Mouse (Mus musculus) layer of hippocampus, adult 2 months (tissue): ENCODE results near the gene Rere. TPM values are rescaled to one million over a fixed set of nuclear protein-coding genes. Genes with fewer than 3 reads are reported as not detected.

ENCODE experiments used
- DNase-seq, 2 experiments: peaks; one replicate each; pipeline ENCODE4 v3.0.0; 2022; ENCODE audit warnings: low spot score in 2 of 2
- H3K27ac ChIP-seq: fragments of 200-600 bp; 2 replicates; pipeline ENCODE4 v1.8.1; 2022
- H3K4me3 ChIP-seq: fragments of 200-600 bp; 2 replicates; pipeline ENCODE4 v1.8.1; 2022; ENCODE audit warnings: mild to moderate bottlenecking
- CTCF ChIP-seq: fragments of 200-600 bp; conservative IDR thresholded peaks from 2 replicates; pipeline ENCODE4 v1.8.1; 2022; ENCODE audit warnings: antibody characterized with exemption, mild to moderate bottlenecking, moderate library complexity
- total RNA-seq, 2 experiments: library from RNA; stranded (reverse); gene quantifications; 2 replicates each; pipeline ENCODE4 v1.2.3; 2021

The Rere gene
- total RNA-seq, 2 experiments from 2014 or later: 144 to 153 TPM

GRCm38 (mm10) chr4:150656504-150656903 lies 375.1 kb downstream of the Rere start:
- TF ChIP-seq CTCF: peak; percentile 42
- H3K4me3 ChIP-seq: no peak overlapping the region
- no peak overlapping the region for H3K27ac ChIP-seq
- DNase-seq: no peak

- Histone ChIP-seq H3K4me3 (no peak overlapping the region), H3K27ac (no peak overlapping the region)
- TF ChIP-seq CTCF: peak; percentile 73
- no peak for DNase-seq
These were observed 378.6 kb downstream of the Rere start for GRCm38 (mm10) chr4:150659926-150660610.

GRCm38 (mm10) chr4:150661886-150662285 lies 380.4 kb downstream of the Rere start:
- Histone ChIP-seq H3K27ac (no peak overlapping the region), H3K4me3 (no peak overlapping the region)
- TF ChIP-seq CTCF: no peak
- DNase-seq: no peak

GRCm38 (mm10) chr4:150663192-150663591 lies 381.7 kb downstream of the Rere start:
- peak; percentile 72 for TF ChIP-seq CTCF
- Histone ChIP-seq H3K4me3 (no peak overlapping the region), H3K27ac (no peak overlapping the region)
- DNase-seq: peak in 1 of 2 experiments; percentile 44

GRCm38 (mm10) chr4:150664726-150665125 lies 383.3 kb downstream of the Rere start:
- H3K4me3 ChIP-seq: no peak overlapping the region
- peak; percentile 56 for TF ChIP-seq CTCF
- no peak overlapping the region for H3K27ac ChIP-seq
- no peak for DNase-seq

- TF ChIP-seq CTCF: no peak
- DNase-seq: no peak
- no peak overlapping the region for H3K4me3 ChIP-seq
- no peak overlapping the region for H3K27ac ChIP-seq
These were observed 384.4 kb downstream of the Rere start for GRCm38 (mm10) chr4:150665806-150666205.

Other genes with a start within 250 kb of the Rere start
- gene Gpr157, start 194.3 kb upstream of the Rere start, total RNA-seq: 1 to 10 TPM; 1.1 to 1.4 TPM
- 1 to 10 TPM; 4.6 to 5.5 TPM for gene Slc2a5, start 162.4 kb upstream of the Rere start, total RNA-seq
- gene Slc2a7, start 132.7 kb upstream of the Rere start, total RNA-seq: not detected
- not detected for gene Car6, start 80.3 kb upstream of the Rere start, total RNA-seq
- gene Eno1, start 44.9 kb upstream of the Rere start, total RNA-seq: 100 to 1,000 TPM; 416 to 423 TPM